Mouse (Mus musculus) gastrocnemius, postnatal 4 days (tissue): Measurements from ENCODE around the gene Ptgis. TPM values are rescaled to one million over a fixed set of nuclear protein-coding genes. Genes with fewer than 3 reads are reported as not detected.
A peak's percentile ranks its signal among the peaks of the same experiment; 100 is the strongest.

Source experiments
- DNase-seq, 2 experiments: peaks; one replicate each; pipeline ENCODE4 v3.0.0; 2021 to 2022; ENCODE audit warnings: low spot score in 2 of 2, mixed read lengths in 2 of 2
- total RNA-seq, 2 experiments: library from RNA; stranded (reverse); gene quantifications; 2 replicates each; pipeline ENCODE4 v1.2.3; 2021

Gene Ptgis
- total RNA-seq, 2 experiments from 2014 or later = 26.8 to 27.1 TPM

- no peak for DNase-seq
These were observed 41.6 kb downstream of the Ptgis start for GRCm38 (mm10) chr2:167198660-167199427.

- no peak for DNase-seq
These were observed 47.0 kb downstream of the Ptgis start for GRCm38 (mm10) chr2:167193361-167193760.

- DNase-seq = peak; percentile 82
These were observed 50.4 kb downstream of the Ptgis start, which contains the start of gene Kcnb1 for GRCm38 (mm10) chr2:167190076-167190399. TSS of gene Kcnb1 (minus strand) at chr2:167190155.

- peak in 1 of 2 experiments; percentile 39 for DNase-seq
These were observed 50.9 kb downstream of the Ptgis start for GRCm38 (mm10) chr2:167189291-167190075.

GRCm38 (mm10) chr2:167188315-167189207, 51.8 kb downstream of the Ptgis start:
- peak; percentile 88 to 91 for DNase-seq

- no peak for DNase-seq
These were observed 53.3 kb downstream of the Ptgis start for GRCm38 (mm10) chr2:167187119-167187518.

- no peak for DNase-seq
These were observed 53.9 kb downstream of the Ptgis start for GRCm38 (mm10) chr2:167186544-167186943.

- no peak for DNase-seq
These were observed 54.4 kb downstream of the Ptgis start for GRCm38 (mm10) chr2:167186003-167186402.

- DNase-seq = no peak
These were observed 55.0 kb downstream of the Ptgis start for GRCm38 (mm10) chr2:167185432-167185831.

GRCm38 (mm10) chr2:167181662-167182389, 58.6 kb downstream of the Ptgis start:
- DNase-seq = no peak

GRCm38 (mm10) chr2:167181096-167181495, 59.3 kb downstream of the Ptgis start:
- DNase-seq = no peak

GRCm38 (mm10) chr2:167179301-167179700, 61.1 kb downstream of the Ptgis start:
- no peak for DNase-seq

GRCm38 (mm10) chr2:167177231-167177641, 63.2 kb downstream of the Ptgis start:
- no peak for DNase-seq

GRCm38 (mm10) chr2:167175284-167175683, 65.1 kb downstream of the Ptgis start:
- no peak for DNase-seq

GRCm38 (mm10) chr2:167173051-167173875, 67.1 kb downstream of the Ptgis start:
- peak in 1 of 2 experiments; percentile 60 for DNase-seq

- peak in 1 of 2 experiments; percentile 56 for DNase-seq
These were observed 72.7 kb downstream of the Ptgis start for GRCm38 (mm10) chr2:167167515-167168212.

GRCm38 (mm10) chr2:167163600-167163999, 76.8 kb downstream of the Ptgis start:
- no peak for DNase-seq

- no peak for DNase-seq
These were observed 77.3 kb downstream of the Ptgis start for GRCm38 (mm10) chr2:167163134-167163533.

- DNase-seq = peak in 1 of 2 experiments; percentile 55
These were observed 77.8 kb downstream of the Ptgis start for GRCm38 (mm10) chr2:167162516-167163021.
